Mouse (Mus musculus) forebrain, postnatal 0 days (tissue): ENCODE measurements at regions not wholly inside any gene's neighbourhood (a gene's known extent, or its start where the extent isn't known, plus 50 kb on each side); places are given as distances from the start of the nearest gene placed in this dataset.

Experiments
- ATAC-seq: fragments of 200-750 bp; cut with Nextera tagmentation; 2 replicates; pipeline ENCODE4 v1.8.0; 2017; ENCODE audit warnings: mild to moderate bottlenecking, moderate library complexity
- DNase-seq: peaks from one replicate; pipeline ENCODE4 v3.0.0-alpha.2; 2015
- H3K27ac ChIP-seq: fragments of 300-500 bp; sonication (generic); 2 replicates; pipeline ENCODE4 v1.5.1; 2014; ENCODE audit warnings: low read depth, mild to moderate bottlenecking, antibody characterized with exemption, low read length, moderate library complexity, mixed read lengths
- H3K27me3 ChIP-seq: fragments of 300-500 bp; sonication (generic); 2 replicates; pipeline ENCODE4 v1.6.1; 2014; ENCODE audit warnings: mild to moderate bottlenecking, low read length, mixed read lengths; ENCODE audit not compliant: insufficient read depth
- H3K36me3 ChIP-seq: fragments of 300-500 bp; sonication (generic); 2 replicates; pipeline ENCODE4 v1.6.1; 2014; ENCODE audit warnings: mild to moderate bottlenecking, moderate library complexity; ENCODE audit not compliant: insufficient read depth
- H3K4me1 ChIP-seq: fragments of 300-500 bp; sonication (generic); 2 replicates; pipeline ENCODE4 v1.6.1; 2014; ENCODE audit warnings: antibody characterized with exemption; ENCODE audit not compliant: insufficient read depth
- H3K4me2 ChIP-seq: fragments of 300-500 bp; sonication (generic); 2 replicates; pipeline ENCODE4 v1.6.1; 2014; ENCODE audit warnings: low read depth, mild to moderate bottlenecking, moderate library complexity
- H3K4me3 ChIP-seq: fragments of 300-500 bp; sonication (generic); 2 replicates; pipeline ENCODE4 v1.5.1; 2014; ENCODE audit warnings: low read depth, low read length, mixed read lengths
- H3K9ac ChIP-seq: fragments of 300-500 bp; sonication (generic); 2 replicates; pipeline ENCODE4 v1.6.1; 2014; ENCODE audit warnings: mild to moderate bottlenecking
- H3K9me3 ChIP-seq: fragments of 300-500 bp; sonication (generic); 2 replicates; pipeline ENCODE4 v1.6.1; 2016; ENCODE audit warnings: low read length
- CTCF ChIP-seq: sonication (generic); IDR thresholded peaks from 2 replicates; pipeline ENCODE4 v1.5.1; 2016; ENCODE audit warnings: antibody characterized with exemption, control low read depth, low read depth
- WGBS: fragments of 180-500 bp; shearing (Covaris S2); extraction: QIAGEN DNeasy Blood & Tissue Kit; methylation state at CpG from one replicate; pipeline ENCODE4 v1.1.7; 2014; 5-methylcytosine and 5-hydroxymethylcytosine counted together

GRCm38 (mm10) chr2:61922496-61922895, 119.8 kb downstream of the Tbr1 start:
- Histone ChIP-seq H3K4me1 (no peaks in the 10 kb centered on the region), H3K9ac (no peak overlapping the region), H3K9me3 (no peaks in the 10 kb centered on the region), H3K4me2 (no peak overlapping the region), H3K4me3 (no peak overlapping the region), H3K27me3 (no peaks in the 10 kb centered on the region), H3K36me3 (no peaks in the 10 kb centered on the region), H3K27ac (no peak overlapping the region)
- WGBS: 91% methylated on average over 1 of the region's 1 CpGs
- no peak for TF ChIP-seq CTCF
- ATAC-seq (no peak), DNase-seq (no peak)

GRCm38 (mm10) chr2:61938296-61938695, 108.0 kb upstream of the Slc4a10 start:
- H3K4me2 ChIP-seq: no peak overlapping the region
- no peaks in the 10 kb centered on the region for H3K4me1 ChIP-seq
- no peak overlapping the region for H3K9ac ChIP-seq
- 48% methylated on average over 2 of the region's 2 CpGs for WGBS
- H3K27ac ChIP-seq: no peak overlapping the region
- ATAC-seq (no peak), DNase-seq (no peak)
- H3K36me3 ChIP-seq: no peaks in the 10 kb centered on the region
- H3K27me3 ChIP-seq: no peaks in the 10 kb centered on the region
- H3K9me3 ChIP-seq: no peaks in the 10 kb centered on the region
- TF ChIP-seq CTCF: no peak
- H3K4me3 ChIP-seq: no peak overlapping the region

DNA sequence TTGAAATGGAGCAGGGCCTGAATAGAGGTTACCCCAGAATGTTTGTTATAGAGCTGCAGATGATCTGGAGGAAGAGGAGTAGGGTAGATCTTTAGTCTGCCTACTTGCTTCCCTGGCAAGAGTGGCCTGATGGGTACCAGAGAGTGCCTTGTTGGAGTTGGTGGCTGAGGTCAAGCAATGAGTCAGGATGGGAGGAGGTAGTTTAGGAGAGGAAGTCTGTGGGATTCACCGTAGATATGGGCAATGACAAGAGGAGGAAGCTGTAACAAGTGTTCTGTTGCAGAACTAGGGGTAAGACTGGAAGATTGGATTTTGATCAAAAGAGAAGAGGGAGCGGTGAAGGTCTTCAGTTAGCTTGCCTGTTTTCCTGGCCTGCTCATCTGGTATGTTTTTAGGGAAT, 80.3 kb upstream of the Slc4a10 start:
- Histone ChIP-seq H3K9me3 (no peaks in the 10 kb centered on the region), H3K9ac (no peak overlapping the region), H3K4me2 (no peak overlapping the region), H3K4me1 (no peaks in the 10 kb centered on the region), H3K27me3 (no peaks in the 10 kb centered on the region), H3K27ac (no peak overlapping the region), H3K36me3 (no peaks in the 10 kb centered on the region), H3K4me3 (no peak overlapping the region)
- DNase-seq (no peak), ATAC-seq (no peak)
- WGBS: 98% methylated on average over 2 of the region's 2 CpGs
- no peak for TF ChIP-seq CTCF

- H3K27me3 ChIP-seq: no peaks in the 10 kb centered on the region
- no peaks in the 10 kb centered on the region for H3K36me3 ChIP-seq
- H3K27ac ChIP-seq: no peak overlapping the region
- H3K4me1 ChIP-seq: no peaks in the 10 kb centered on the region
- 4% methylated on average over 2 of the region's 2 CpGs for WGBS
- no peak overlapping the region for H3K4me2 ChIP-seq
- DNase-seq: peak; percentile 66
- H3K9ac ChIP-seq: no peak overlapping the region
- H3K4me3 ChIP-seq: no peak overlapping the region
- peak; percentile 59 for TF ChIP-seq CTCF
- ATAC-seq: peak; percentile 69
- no peaks in the 10 kb centered on the region for H3K9me3 ChIP-seq
These were observed 78.5 kb upstream of the Slc4a10 start for GRCm38 (mm10) chr2:61967724-61968123.

GRCm38 (mm10) chr2:61970029-61970428, 76.2 kb upstream of the Slc4a10 start:
- WGBS: 41% methylated on average over 2 of the region's 2 CpGs
- TF ChIP-seq CTCF: no peak
- H3K27me3 ChIP-seq: no peaks in the 10 kb centered on the region

GRCm38 (mm10) chr2:61984771-61985170, 61.5 kb upstream of the Slc4a10 start:
- H3K9ac ChIP-seq: no peak overlapping the region
- no peak for ATAC-seq
- no peaks in the 10 kb centered on the region for H3K36me3 ChIP-seq
- no peak overlapping the region for H3K27ac ChIP-seq
- no peak for TF ChIP-seq CTCF
- H3K4me3 ChIP-seq: no peak overlapping the region
- DNase-seq: no peak
- whole genome bisulfite sequencing: 66% methylated on average over 3 of the region's 3 CpGs
- no peaks in the 10 kb centered on the region for H3K4me1 ChIP-seq
- H3K9me3 ChIP-seq: no peaks in the 10 kb centered on the region
- no peak overlapping the region for H3K4me2 ChIP-seq
- H3K27me3 ChIP-seq: no peaks in the 10 kb centered on the region

More at GRCm38 (mm10) chr2:61970029-61970428, 76.2 kb upstream of the Slc4a10 start:
- Histone ChIP-seq H3K4me2 (no peak overlapping the region), H3K36me3 (no peaks in the 10 kb centered on the region), H3K9me3 (no peaks in the 10 kb centered on the region), H3K4me1 (no peaks in the 10 kb centered on the region), H3K4me3 (no peak overlapping the region), H3K9ac (no peak overlapping the region), H3K27ac (no peak overlapping the region)
- DNase-seq (no peak), ATAC-seq (no peak)

- 48% methylated on average over 5 of the region's 5 CpGs for WGBS
- TF ChIP-seq CTCF: peak; percentile 66
- Histone ChIP-seq H3K27ac (no peak overlapping the region), H3K4me1 (no peaks in the 10 kb centered on the region), H3K9ac (no peak overlapping the region), H3K4me2 (no peak overlapping the region), H3K27me3 (no peaks in the 10 kb centered on the region), H3K36me3 (no peaks in the 10 kb centered on the region), H3K4me3 (no peak overlapping the region), H3K9me3 (no peaks in the 10 kb centered on the region)
- DNase-seq: peak; percentile 41
- ATAC-seq: no peak
These were observed 59.2 kb upstream of the Slc4a10 start for GRCm38 (mm10) chr2:61986967-61987550.
